Mouse (Mus musculus): ENCODE measurements around the gene Prdx2.

Prdx2 gene

GRCm38 (mm10) chr8:84969241-84970134 lies at the start of gene Prdx2, which contains the start of the genes Gm49661 and Rnaseh2a:
TSS of gene Prdx2 (plus strand) at chr8:84969587.
TSS of gene Gm49661 (minus strand) at chr8:84969433.
TSS of gene Rnaseh2a (minus strand) at chr8:84969767.
- peak; percentile 77 for DNase-seq (ENCODE audit: low read depth)

- peak; percentile 52 for DNase-seq (ENCODE audit: low read depth)
Observed at GRCm38 (mm10) chr8:84921596-84921995, 47.8 kb upstream of the Prdx2 start.

- no peak for DNase-seq (ENCODE audit: low read depth)
Observed at GRCm38 (mm10) chr8:84925557-84925956, 43.8 kb upstream of the Prdx2 start.

GRCm38 (mm10) chr8:84927513-84927912 lies 41.9 kb upstream of the Prdx2 start:
- no peak for DNase-seq (ENCODE audit: low read depth)

- peak; percentile 57 for DNase-seq (ENCODE audit: low read depth)
Observed at GRCm38 (mm10) chr8:84928456-84929306, 40.7 kb upstream of the Prdx2 start.

- no peak for DNase-seq (ENCODE audit: low read depth)
Observed at GRCm38 (mm10) chr8:84930582-84930981, 38.8 kb upstream of the Prdx2 start.

GRCm38 (mm10) chr8:84933767-84934559 lies 35.4 kb upstream of the Prdx2 start:
- DNase-seq (ENCODE audit: low read depth) = no peak

- no peak for DNase-seq (ENCODE audit: low read depth)
Observed at GRCm38 (mm10) chr8:84934860-84935259, 34.5 kb upstream of the Prdx2 start.

GRCm38 (mm10) chr8:84935489-84935888 lies 33.9 kb upstream of the Prdx2 start:
- no peak for DNase-seq (ENCODE audit: low read depth)

- DNase-seq (ENCODE audit: low read depth) = no peak
Observed at GRCm38 (mm10) chr8:84936041-84936961, 33.1 kb upstream of the Prdx2 start.

GRCm38 (mm10) chr8:84936962-84937546 lies 32.3 kb upstream of the Prdx2 start, which contains the start of gene Mast1:
TSS of gene Mast1 (minus strand) at chr8:84937359.
- no peak for DNase-seq (ENCODE audit: low read depth)

GRCm38 (mm10) chr8:84937620-84938485 lies 31.5 kb upstream of the Prdx2 start:
- no peak for DNase-seq (ENCODE audit: low read depth)

- no peak for DNase-seq (ENCODE audit: low read depth)
Observed at GRCm38 (mm10) chr8:84943699-84944098, 25.7 kb upstream of the Prdx2 start.

- DNase-seq (ENCODE audit: low read depth) = no peak
Observed at GRCm38 (mm10) chr8:84944478-84945160, 24.8 kb upstream of the Prdx2 start.

GRCm38 (mm10) chr8:84945235-84945632 lies 24.2 kb upstream of the Prdx2 start:
- no peak for DNase-seq (ENCODE audit: low read depth)

GRCm38 (mm10) chr8:84945633-84946527 lies 23.5 kb upstream of the Prdx2 start:
- DNase-seq (ENCODE audit: low read depth) = no peak

- DNase-seq (ENCODE audit: low read depth) = no peak
Observed at GRCm38 (mm10) chr8:84946528-84947240, 22.7 kb upstream of the Prdx2 start, which contains the start of gene Rtbdn. TSS of gene Rtbdn (plus strand) at chr8:84946991.
